Mouse (Mus musculus) cerebellum, adult (tissue): ENCODE data around the gene Cyfip1.
A peak's percentile ranks its signal among the peaks of the same experiment; 100 is the strongest.
"Not testable (repeated sequence)": the region's sequence is repeated elsewhere in the genome, so short reads cannot be mapped to it uniquely, and the experiment has no call there.

ENCODE experiments used
- ATAC-seq: cut with Nextera tagmentation; 2 replicates; pipeline ENCODE4 v1.9.2; 2017; ENCODE audit warnings: mild to moderate bottlenecking, moderate library complexity, mixed read lengths; ENCODE audit not compliant: insufficient number of reproducible peaks, low FRiP score, low TSS enrichment

The Cyfip1 gene

DNA sequence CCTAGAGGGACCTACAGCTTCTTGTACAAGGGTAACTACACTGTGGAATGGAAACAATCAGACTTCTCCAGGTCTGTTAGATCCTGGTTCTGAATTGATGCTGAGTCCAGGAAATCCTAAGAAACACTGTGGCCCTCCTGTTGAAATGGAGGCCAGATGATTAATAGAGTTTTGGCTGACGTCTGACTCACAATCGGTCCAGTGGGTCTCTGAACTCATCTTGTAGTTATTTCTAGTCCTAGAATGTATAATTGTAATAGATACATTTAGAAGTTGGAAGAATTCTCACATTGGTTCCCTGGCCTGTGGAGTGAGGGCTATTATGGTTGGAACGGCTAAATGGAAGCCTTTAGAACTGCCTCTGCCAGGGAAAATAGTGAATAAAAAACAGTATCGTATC lies 19.6 kb downstream of the Cyfip1 start:
- ATAC-seq = no peak

DNA sequence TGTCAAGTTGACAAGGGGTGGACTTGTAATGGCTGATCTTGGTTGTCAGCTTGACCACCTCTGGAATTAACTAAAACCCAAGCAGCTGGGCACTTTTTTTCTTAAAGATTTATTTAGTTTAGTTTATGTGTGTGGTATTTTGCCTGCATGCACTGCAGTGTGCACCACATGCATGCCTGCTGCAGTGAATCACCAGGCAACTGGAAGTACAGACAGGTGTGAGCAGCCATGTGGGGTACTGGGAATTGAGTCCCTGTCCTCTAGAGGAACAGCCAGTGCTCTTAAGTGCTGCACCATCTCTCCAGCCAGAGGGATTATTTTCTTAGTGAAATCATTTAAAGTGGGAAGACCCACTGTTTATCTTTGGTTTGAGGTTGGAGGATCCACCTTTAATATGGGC lies 23.5 kb downstream of the Cyfip1 start:
- ATAC-seq = no peak

DNA sequence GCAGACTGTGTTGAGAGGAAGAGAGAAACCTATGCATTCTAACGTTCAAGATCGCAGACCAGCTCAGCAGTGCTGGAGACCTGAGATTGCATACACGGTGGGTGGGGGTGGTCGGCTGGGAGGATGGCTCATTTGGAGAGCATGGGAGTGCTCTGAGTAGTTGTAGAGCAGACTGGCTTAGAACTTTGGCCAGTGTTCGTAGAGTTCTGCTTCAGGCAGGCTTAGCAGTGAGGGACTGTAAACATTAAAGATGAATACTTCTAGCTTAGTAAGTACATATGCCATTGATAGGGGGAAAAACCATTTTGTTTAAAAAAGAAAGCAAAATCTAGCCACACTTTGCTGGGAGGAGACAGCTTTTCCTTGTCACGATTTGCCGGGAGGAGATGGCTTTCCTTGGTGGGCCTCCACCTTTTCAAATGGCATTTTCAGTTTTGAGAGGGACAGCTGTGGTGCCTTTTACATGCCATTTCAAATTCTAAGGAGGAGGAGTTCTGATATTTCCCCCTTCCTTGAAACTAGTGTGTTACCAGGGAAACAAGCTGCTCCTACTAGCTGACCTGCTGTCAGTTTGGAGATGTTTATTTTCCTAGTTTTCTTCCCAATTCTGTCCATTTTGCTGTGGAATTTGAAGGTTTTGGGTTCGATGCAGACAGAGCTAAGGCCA lies 24.3 kb downstream of the Cyfip1 start:
- no peak for ATAC-seq

DNA sequence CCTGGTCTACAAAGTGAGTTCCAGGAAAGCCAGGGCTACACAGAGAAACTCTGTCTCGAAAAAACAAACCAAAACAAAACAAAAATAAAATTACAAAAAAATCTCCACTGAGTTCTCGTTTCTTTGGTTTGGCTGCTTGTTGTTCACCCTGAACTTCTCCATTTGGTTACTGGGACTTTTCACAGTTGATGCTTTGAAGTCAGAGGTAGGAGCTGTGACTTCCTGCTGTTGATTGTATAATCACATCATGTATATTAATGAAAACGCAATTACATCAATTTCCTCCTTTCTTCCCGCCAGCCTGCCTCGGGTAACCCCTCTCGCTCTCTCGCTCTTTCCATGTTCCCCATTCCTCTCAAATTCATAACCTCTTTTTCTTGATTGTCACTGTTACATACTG lies 26.7 kb downstream of the Cyfip1 start:
- ATAC-seq = no peak

DNA sequence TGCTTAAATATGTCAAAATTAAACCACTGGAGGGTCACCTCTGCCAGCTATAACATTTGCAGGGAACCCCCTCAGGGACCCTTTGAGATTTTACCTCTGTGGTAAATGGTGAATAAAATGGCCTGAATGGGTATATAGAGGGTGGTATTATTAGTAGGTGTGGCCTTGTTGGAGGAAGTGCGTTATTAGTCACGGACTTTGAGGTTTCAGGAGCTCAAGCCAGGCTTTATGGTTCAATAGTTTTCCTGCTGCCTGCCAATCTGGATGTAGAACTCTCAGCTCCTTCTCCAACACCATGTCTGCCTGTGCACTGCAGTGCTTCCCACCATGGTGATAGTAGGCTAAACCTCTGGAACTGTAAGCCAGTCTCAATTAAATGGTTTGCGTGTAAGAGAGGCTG lies 27.7 kb downstream of the Cyfip1 start:
- ATAC-seq = no peak

DNA sequence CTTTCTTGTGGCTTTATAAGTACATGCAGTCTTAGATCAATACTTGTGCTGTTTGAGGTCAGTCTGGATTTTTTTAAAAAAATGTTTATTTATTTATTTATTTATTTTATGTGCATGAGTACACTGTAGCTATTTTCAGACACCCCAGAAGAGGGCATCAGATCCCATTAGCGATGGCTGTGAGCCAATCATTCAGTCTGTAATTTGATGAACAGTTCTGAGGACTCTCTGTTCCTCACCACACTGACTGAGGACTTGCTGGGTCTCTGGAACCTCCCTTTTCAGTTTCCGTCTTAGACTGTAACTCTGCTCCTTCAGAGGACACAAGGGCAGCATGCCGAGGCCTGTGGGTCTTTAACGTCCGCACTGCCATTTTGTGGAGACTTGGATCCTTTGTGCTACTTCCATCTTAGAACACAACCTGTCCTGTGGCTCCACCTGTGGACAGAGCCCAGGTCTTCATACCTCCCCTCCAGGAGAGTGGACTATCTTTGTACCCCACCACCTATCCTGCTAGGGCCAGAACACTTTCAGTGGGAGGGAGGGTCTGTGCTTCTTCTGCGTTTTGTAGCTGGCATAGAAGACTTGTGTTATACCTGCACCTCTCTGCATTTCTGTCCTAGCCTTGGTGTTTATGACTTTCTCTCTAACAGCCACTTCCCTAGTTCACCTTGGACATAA lies 28.9 kb downstream of the Cyfip1 start:
- ATAC-seq = 0 out of 2 replicates have a peak, but pooled peaks have one; percentile 15

DNA sequence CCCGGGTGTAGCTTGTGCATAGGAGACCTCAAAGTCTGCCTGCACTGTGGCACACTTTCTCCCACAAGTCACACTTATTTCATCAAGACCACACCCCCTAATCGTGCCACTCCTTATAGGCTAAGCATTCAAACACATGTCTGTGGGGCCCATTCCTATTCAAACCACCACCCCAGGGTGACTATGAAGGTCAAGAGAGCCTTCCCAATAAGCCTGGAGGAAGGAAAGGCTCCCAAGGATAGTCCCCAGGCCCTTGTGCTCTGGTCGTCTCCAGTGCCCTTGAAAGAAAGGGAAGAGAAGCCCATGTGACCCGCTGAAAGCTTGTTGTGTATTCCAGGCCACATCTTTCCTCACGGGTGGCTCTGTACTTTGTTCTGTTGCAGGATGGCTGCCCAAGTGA lies 29.9 kb downstream of the Cyfip1 start:
- ATAC-seq = no peak

DNA sequence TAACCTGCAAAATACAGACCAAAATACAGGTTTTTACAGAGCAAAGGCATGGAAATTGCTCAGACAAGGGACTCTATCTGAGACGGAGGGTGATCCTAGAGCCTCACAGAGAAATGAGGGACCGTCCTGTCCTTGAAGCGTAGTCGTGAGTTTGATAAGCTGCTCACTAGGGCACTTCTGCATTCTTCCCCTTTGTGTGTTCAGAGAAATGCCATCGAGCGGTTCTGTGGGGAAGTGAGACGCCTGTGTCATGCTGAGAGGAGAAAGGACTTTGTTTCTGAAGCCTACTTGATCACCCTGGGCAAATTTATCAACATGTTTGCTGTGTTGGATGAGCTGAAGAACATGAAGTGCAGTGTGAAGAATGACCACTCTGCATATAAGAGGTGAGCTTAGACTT lies 33.2 kb downstream of the Cyfip1 start:
- no peak for ATAC-seq

DNA sequence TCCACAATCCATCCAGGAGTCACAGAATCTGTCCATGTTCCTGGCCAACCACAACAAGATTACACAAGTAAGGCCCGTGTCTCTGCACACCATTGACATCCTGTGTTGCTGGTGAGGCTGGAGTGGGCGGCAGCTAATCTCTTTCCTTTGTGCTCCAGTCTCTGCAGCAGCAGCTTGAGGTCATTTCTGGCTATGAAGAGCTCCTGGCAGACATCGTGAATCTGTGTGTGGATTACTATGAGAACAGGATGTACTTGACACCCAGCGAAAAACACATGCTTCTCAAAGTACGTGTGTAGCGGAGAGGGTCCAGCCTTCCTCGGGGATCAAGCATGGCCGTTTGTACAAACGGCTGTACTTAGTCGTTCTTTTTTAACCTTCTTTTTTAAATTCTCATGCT lies 36.2 kb downstream of the Cyfip1 start:
- no peak for ATAC-seq

DNA sequence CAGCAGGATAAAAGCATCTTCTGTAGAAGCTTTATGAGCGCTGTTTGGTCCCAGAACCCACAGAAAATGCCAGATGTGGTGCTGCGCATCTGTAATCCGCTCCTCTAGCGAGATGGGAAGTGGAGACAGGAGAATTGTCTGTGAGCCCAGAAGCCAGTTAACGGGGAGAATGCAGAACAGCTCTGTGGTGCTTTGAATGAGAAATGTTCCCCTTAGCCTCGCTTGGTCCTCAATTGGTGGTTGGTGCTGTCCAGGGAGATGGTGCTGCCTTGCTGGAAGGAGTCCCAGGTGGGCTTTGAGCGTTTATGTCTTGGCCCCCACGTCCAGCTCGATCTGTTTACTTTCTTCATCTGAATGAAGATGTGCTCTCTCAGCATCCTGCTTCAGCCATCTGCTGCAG lies 39.3 kb downstream of the Cyfip1 start:
- no peak for ATAC-seq

DNA sequence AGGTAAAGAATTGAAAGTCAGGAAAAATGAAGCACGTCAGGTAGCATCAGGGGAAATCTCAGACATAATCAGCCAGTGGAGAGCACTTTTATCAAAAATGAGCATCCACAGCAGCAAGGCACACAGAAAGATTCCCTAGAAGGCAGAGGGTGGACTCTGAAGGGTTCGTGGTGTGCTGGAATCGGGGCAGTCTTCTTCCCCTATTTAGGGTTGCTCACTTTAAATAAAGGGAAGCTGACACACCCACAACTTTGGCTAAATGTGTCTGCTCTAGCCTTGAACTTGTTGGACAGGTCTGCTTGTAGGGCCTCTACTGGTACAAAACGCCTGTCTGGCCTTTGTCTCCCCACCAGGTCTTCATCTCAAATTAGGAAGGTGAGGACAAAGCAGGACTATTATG lies 47.1 kb downstream of the Cyfip1 start:
- no peak for ATAC-seq

DNA sequence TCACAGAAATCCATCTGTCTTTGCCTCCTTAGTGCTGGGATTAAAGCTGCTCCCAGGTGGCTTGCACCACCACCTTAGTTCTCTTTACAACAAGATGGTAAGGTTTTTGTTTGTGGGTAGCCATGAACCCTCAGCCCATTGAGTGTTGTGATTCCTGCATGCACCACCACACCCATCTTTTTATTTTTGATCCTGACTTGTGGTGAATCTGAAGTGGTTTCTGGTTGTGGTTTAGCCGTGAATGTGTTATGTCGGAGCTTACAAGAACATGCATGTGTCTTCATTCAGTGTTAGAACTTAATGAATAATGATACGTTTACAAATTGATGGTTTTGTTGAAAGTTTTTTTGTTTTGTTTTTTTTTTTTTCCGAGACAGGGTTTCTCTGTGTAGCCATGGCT lies 48.5 kb downstream of the Cyfip1 start:
- ATAC-seq = no peak

DNA sequence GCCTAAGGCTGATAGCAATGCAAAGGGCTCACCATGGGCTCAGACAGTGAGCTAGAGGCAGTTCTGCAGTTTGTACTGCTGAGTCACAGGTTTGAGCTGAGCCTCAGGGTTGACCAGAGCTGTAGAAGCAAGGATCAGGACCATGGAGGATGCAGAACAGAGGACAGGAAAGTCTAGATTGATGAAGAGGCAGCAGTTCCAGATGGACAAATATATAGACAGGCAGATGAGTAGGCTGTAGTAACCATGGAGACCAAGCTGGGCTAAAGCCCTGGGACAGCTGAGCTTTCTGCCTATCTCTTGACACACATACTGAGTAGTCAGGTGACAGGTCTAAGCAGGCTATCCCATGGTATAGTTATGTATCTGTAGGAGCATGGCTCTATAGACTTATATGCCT lies 49.2 kb downstream of the Cyfip1 start:
- ATAC-seq = no peak

DNA sequence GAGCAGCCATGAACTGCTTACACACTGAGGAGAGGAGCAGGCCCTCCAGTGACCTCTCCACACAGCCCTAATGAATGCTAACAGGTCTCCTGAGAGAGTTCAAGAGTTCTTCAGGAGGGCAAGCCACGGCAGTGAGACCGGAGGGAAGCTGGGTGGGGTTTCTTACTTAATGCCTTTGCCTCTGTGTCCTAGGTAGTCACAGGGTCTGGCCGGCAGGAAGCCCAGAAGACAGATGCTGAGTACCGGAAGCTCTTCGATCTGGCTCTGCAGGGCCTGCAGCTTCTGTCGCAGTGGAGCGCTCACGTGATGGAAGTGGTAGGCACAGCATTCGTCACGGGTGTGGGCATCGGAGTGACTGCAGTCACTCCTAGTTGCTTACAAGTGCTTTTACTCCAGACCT lies 50.3 kb downstream of the Cyfip1 start:
- no peak for ATAC-seq

DNA sequence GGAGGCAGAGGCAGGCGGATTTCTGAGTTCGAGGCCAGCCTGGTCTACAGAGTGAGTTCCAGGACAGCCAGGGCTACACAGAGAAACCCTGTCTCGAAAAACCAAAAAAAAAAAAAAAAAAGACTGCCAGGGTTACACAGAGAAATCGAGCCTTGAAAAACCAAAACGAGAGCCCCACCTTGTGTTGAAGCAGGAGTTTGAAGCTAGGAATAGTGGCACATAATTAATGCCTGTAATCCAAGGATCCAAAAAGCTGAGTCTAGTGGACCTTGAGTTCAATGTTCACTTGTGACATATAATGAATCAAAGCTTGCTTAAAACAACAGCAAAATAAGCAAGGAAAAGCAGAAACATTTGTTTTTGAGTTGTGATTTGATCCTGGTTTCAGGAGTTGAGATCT lies 62.2 kb downstream of the Cyfip1 start:
- no peak for ATAC-seq

DNA sequence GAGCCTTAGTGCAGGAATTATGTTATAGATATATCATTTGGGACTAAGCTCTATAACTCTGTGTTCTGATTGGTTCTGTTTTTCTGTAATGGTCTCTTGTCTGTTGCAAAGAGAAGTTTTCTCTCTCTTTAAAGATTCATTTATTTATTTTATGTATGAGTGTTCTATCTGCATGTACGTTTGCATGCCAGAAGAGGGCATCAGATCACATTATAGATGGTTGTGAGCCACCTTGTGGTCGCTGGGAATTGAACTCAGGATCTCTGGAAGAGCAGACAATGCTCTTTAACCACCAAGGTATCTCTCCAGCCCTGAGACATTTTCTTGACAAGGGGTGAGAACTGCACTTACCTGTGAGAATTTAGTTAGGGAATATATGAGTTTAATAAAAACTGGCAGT lies 63.9 kb downstream of the Cyfip1 start:
- ATAC-seq = no peak

DNA sequence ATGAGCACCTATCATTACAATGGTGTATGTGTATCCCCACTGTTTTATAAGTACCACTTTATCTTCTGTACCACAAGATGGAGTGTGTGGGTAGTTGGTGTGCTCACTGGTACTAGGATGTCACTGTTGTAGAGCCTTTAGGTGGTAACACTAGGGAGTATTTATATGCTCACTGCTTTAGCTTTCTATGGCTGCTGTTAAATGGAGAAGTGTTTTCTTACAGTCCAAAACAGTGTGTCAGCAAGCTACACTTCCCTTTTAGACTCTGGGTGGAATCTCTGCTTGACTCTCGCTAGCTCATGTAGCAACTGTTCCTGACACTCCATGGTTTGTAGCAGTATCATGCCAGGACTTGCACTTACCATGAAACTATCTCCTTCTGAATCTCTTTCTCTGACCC lies 68.0 kb downstream of the Cyfip1 start:
- no peak for ATAC-seq

DNA sequence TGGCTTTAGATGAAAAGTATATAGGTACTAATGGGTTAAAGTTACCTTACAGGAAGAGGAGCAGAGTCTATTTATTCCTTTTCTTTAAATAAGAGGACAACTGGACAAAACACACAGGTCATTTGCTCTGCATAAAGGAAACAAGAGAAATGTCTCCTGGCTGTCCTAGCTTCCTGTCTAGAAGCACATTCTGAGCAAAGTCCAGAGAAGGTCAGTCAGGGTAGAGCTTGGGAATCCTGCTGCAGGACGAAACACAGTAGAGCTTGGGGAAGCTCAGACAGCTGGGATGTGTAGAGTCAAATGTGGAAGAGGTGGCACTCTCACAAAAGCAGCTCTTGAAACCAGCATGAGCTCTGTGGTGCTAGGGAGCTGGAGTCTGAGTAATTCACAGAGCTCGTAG lies 68.8 kb downstream of the Cyfip1 start:
- no peak for ATAC-seq

DNA sequence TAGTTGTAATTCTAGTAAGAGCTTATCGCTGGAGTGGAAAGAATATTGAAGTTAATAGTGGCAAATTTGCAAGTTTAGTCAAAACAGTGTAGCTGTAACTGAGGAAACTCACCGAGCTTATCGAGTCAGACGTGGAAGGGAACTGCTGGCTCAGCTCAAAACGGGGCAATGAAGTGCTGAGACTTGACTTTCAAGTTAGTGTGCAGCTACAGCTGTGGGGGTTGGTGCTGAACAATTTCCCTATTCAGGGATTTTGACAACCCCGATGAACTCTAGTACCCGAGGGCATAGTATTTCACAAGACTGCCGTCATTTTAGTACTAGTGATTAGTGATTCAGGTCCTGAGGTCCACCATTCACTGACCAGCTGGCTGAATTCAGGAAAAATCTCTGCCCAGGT lies 69.8 kb downstream of the Cyfip1 start:
- ATAC-seq = no peak

DNA sequence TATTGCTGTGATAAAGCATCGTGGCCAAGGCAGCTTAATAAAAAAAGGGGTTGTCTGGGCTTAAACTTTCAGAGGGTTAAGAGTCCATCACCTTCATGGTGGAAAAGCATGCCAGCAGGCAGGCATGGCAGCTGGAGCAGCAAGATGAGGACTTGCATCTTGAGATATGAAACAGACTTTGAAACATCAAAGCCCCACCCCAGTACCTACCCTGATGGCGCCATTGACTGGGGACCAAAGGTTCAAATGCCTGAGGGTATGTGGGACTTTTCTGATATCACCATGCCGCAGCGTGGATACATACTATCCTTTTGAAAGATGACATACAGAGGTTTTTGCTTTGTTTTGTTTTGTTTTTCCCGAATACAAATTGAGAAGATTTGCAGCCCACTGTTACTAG lies 70.6 kb downstream of the Cyfip1 start:
- ATAC-seq = no peak

DNA sequence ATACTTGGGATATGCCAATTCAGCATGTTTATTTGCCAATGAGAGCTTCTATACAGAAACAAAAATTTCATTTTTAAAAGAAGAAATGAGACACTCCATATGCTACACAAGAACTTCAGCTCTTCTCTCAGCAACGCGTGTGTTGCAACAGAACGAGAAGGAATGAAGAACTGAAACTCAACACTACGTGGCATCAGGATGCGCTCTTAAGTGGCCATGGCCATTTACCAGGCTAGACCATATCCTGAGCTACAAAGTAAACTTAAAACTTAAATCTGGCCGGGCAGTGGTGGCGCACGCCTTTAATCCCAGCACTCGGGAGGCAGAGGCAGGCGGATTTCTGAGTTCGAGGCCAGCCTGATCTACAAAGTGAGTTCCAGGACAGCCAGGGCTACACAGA lies 76.8 kb downstream of the Cyfip1 start:
- ATAC-seq = not testable (repeated sequence)

DNA sequence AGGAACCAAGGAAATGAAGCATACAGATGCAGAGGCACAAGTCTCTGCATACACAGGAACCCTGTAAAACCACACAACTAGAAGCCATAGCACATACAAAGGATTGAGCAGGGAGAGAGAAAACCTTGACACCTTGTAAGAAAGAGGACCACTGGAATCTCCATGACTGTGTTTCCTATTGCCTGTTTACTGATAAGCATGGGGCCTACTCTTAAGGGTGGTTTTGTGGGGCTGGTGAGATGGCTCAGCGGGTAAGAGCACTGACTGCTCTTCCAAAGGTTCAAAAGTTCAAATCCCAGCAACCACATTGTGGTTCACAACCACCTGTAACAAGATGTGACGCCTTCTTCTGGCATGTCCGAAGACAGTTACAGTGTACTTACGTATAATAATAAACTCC lies 85.7 kb downstream of the Cyfip1 start:
- ATAC-seq = no peak
